Mouse (Mus musculus): ENCODE data around the gene Fbln2. TPM values are rescaled to one million over a fixed set of nuclear protein-coding genes. Genes with fewer than 3 reads are reported as not detected.
"Not testable (repeated sequence)": the region's sequence is repeated elsewhere in the genome, so short reads cannot be mapped to it uniquely, and the experiment has no call there.

Fbln2 gene
- polyA plus RNA-seq (2016; fragmentation: Nextera tagmentation; extraction: Ambion mirVana) = 126 and 129 TPM in 2 replicates

DNA sequence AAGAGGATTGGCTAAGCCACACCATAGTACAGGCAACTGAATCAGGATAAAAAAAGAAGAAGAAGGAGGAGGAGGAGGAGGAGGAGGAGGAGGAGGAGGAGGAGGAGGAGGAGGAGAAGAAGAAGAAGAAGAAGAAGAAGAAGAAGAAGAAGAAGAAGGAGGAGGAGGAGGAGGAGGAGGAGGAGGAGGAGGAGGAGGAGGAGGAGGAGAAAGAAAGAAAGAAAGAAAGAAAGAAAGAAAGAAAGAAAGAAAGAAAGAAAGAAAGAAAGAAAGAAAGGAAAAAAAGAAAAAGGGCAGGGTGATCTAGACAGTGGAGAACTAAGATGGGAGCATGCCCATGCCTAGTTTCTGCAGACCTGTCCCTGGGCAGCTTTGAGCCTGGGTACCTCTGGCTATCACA, at the start of gene Fbln2:
Gene Fbln2 (plus strand): TSS at position 301 of the 400 bp plus-strand sequence.
- H3K27ac ChIP-seq = peak within 1 kb of the TSS; percentile 64; the same call in 1 of the 2 replicates
- ATAC-seq (ENCODE audit: insufficient number of reproducible peaks, insufficient read depth, low FRiP score, low TSS enrichment, low read depth); H3K36me3 ChIP-seq; H3K9me3 ChIP-seq: not testable (repeated sequence)
- peak within 1 kb of the TSS; percentile 76 for H3K4me2 ChIP-seq
- peak within 1 kb of the TSS; percentile 55 for H3K4me3 ChIP-seq (replicated peaks)
- 0 out of 2 replicates have a peak, but pooled peaks cover 11% of the 10 kb centered on the region for H3K27me3 ChIP-seq
- H3K4me1 ChIP-seq (replicated peaks) = peaks cover 58% of the 10 kb centered on the region
- H3K9ac ChIP-seq (replicated peaks) = peak within 1 kb of the TSS; percentile 76

GRCm38 (mm10) chr6:91163195-91163911, 48.9 kb upstream of the Fbln2 start:
- WGBS = 78% methylated on average over 5 of the region's 5 CpGs
- Histone ChIP-seq H3K27me3 (no peaks in the 10 kb centered on the region), H3K9me3 (no peaks in the 10 kb centered on the region), H3K27ac (no peak overlapping the region), H3K4me3 (replicated peaks) (no peak overlapping the region), H3K9ac (replicated peaks) (no peak overlapping the region), H3K36me3 (peaks cover 27% of the 10 kb centered on the region), H3K4me2 (no peak overlapping the region), H3K4me1 (replicated peaks) (peaks cover 28% of the 10 kb centered on the region)
- ATAC-seq (ENCODE audit: insufficient number of reproducible peaks, insufficient read depth, low FRiP score, low TSS enrichment, low read depth) = 0 out of 2 replicates have a peak, but pooled peaks have one; percentile 2

- H3K4me3 ChIP-seq (replicated peaks) = no peak overlapping the region
- peaks cover 31% of the 10 kb centered on the region for H3K36me3 ChIP-seq
- H3K9ac ChIP-seq (replicated peaks) = no peak overlapping the region
- no peaks in the 10 kb centered on the region for H3K27me3 ChIP-seq
- H3K4me1 ChIP-seq (replicated peaks) = peaks cover 16% of the 10 kb centered on the region
- no peak for ATAC-seq (ENCODE audit: insufficient number of reproducible peaks, insufficient read depth, low FRiP score, low TSS enrichment, low read depth)
- no peaks in the 10 kb centered on the region for H3K9me3 ChIP-seq
- H3K4me2 ChIP-seq = no peak overlapping the region
- no peak overlapping the region for H3K27ac ChIP-seq
- 75% methylated on average over 2 of the region's 2 CpGs for WGBS
Measured at GRCm38 (mm10) chr6:91164584-91164983, 47.7 kb upstream of the Fbln2 start.

- Histone ChIP-seq H3K9me3 (no peaks in the 10 kb centered on the region), H3K4me1 (replicated peaks) (peaks cover 10% of the 10 kb centered on the region), H3K27me3 (no peaks in the 10 kb centered on the region), H3K36me3 (peaks cover 36% of the 10 kb centered on the region), H3K9ac (replicated peaks) (no peak overlapping the region), H3K4me2 (no peak overlapping the region), H3K4me3 (replicated peaks) (no peak overlapping the region), H3K27ac (no peak overlapping the region)
- no peak for ATAC-seq (ENCODE audit: insufficient number of reproducible peaks, insufficient read depth, low FRiP score, low TSS enrichment, low read depth)
- WGBS = 32% methylated on average over 3 of the region's 3 CpGs
Measured at GRCm38 (mm10) chr6:91165210-91165609, 47.0 kb upstream of the Fbln2 start.

- Histone ChIP-seq H3K4me1 (replicated peaks) (no peaks in the 10 kb centered on the region; the same call in 1 of the 2 replicates), H3K36me3 (peaks cover 52% of the 10 kb centered on the region), H3K9ac (replicated peaks) (no peak overlapping the region), H3K4me3 (replicated peaks) (no peak overlapping the region), H3K27ac (no peak overlapping the region), H3K9me3 (no peaks in the 10 kb centered on the region), H3K27me3 (no peaks in the 10 kb centered on the region), H3K4me2 (no peak overlapping the region)
- ATAC-seq (ENCODE audit: insufficient number of reproducible peaks, insufficient read depth, low FRiP score, low TSS enrichment, low read depth) = no peak; the same call in 1 of the 2 replicates
- 63% methylated on average over 3 of the region's 3 CpGs for WGBS
Measured at GRCm38 (mm10) chr6:91167828-91168227, 44.4 kb upstream of the Fbln2 start.

- no peaks in the 10 kb centered on the region; the same call in 1 of the 2 replicates for H3K4me1 ChIP-seq (replicated peaks)
- H3K9me3 ChIP-seq = no peaks in the 10 kb centered on the region
- H3K27ac ChIP-seq = no peak overlapping the region
- H3K4me3 ChIP-seq (replicated peaks) = no peak overlapping the region
- no peak overlapping the region for H3K9ac ChIP-seq (replicated peaks)
- H3K4me2 ChIP-seq = no peak overlapping the region
- H3K36me3 ChIP-seq = peaks cover 63% of the 10 kb centered on the region
- H3K27me3 ChIP-seq = no peaks in the 10 kb centered on the region
- WGBS = 86% methylated on average over 8 of the region's 8 CpGs
- ATAC-seq (ENCODE audit: insufficient number of reproducible peaks, insufficient read depth, low FRiP score, low TSS enrichment, low read depth) = no peak
Measured at GRCm38 (mm10) chr6:91169129-91169528, 43.1 kb upstream of the Fbln2 start.

GRCm38 (mm10) chr6:91171396-91171895, 40.8 kb upstream of the Fbln2 start:
- ATAC-seq (ENCODE audit: insufficient number of reproducible peaks, insufficient read depth, low FRiP score, low TSS enrichment, low read depth) = no peak
- peaks cover 59% of the 10 kb centered on the region for H3K36me3 ChIP-seq
- H3K9ac ChIP-seq (replicated peaks) = no peak overlapping the region
- no peaks in the 10 kb centered on the region for H3K4me1 ChIP-seq (replicated peaks)
- no peaks in the 10 kb centered on the region for H3K9me3 ChIP-seq
- WGBS = 72% methylated on average over 3 of the region's 3 CpGs
- no peaks in the 10 kb centered on the region for H3K27me3 ChIP-seq
- no peak overlapping the region for H3K4me2 ChIP-seq
- H3K4me3 ChIP-seq (replicated peaks) = no peak overlapping the region
- no peak overlapping the region for H3K27ac ChIP-seq

- no peak for ATAC-seq (ENCODE audit: insufficient number of reproducible peaks, insufficient read depth, low FRiP score, low TSS enrichment, low read depth)
- H3K4me3 ChIP-seq (replicated peaks) = no peak overlapping the region
- no peaks in the 10 kb centered on the region for H3K9me3 ChIP-seq
- no peak overlapping the region for H3K4me2 ChIP-seq
- H3K9ac ChIP-seq (replicated peaks) = no peak overlapping the region
- H3K27me3 ChIP-seq = no peaks in the 10 kb centered on the region
- peaks cover 55% of the 10 kb centered on the region for H3K36me3 ChIP-seq
- 74% methylated on average over 2 of the region's 2 CpGs for WGBS
- H3K27ac ChIP-seq = no peak overlapping the region
- no peaks in the 10 kb centered on the region for H3K4me1 ChIP-seq (replicated peaks)
Measured at GRCm38 (mm10) chr6:91172381-91172780, 39.9 kb upstream of the Fbln2 start.

DNA sequence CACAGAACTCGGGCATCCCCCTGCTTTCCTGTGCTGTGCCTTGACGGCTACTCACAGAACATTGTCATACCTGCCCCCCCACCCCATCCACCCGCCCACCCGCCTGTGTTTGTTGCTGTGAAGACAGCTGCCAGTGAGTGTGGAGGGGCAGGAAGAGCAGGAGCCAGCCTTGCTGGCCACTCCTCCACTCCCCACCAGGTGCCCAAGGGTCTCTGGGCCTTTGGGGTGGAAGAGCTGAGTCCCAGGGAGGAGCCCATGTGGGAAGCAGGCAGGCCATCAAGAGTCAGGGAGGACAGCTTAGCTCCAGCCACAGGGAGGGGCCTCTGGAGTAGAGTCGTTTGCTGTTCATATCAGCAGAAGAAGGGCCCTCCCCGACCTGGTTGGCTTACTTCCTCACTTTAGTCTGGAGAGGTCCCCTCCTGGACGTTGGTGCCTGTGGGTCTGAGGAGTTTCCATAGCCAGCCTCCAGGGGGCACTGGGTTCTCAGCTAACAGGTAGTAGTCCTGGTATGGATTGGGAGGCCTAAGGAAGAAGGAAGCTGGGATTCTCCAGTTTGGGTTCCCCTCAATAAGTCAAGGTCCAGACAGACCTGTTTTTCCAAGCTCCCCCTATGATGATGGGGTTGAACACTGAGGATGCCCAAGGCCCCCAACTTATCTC, 38.9 kb upstream of the Fbln2 start:
- no peak overlapping the region for H3K27ac ChIP-seq
- no peak overlapping the region for H3K4me2 ChIP-seq
- no peak overlapping the region for H3K9ac ChIP-seq (replicated peaks)
- H3K4me1 ChIP-seq (replicated peaks) = no peaks in the 10 kb centered on the region
- H3K36me3 ChIP-seq = peaks cover 55% of the 10 kb centered on the region
- H3K27me3 ChIP-seq = no peaks in the 10 kb centered on the region
- H3K4me3 ChIP-seq (replicated peaks) = no peak overlapping the region
- WGBS = 51% methylated on average over 7 of the region's 7 CpGs
- H3K9me3 ChIP-seq = no peaks in the 10 kb centered on the region
- peak; percentile 48; the same call in 1 of the 2 replicates for ATAC-seq (ENCODE audit: insufficient number of reproducible peaks, insufficient read depth, low FRiP score, low TSS enrichment, low read depth)

- Histone ChIP-seq H3K4me2 (no peak overlapping the region), H3K27ac (no peak overlapping the region), H3K4me3 (replicated peaks) (no peak overlapping the region), H3K4me1 (replicated peaks) (no peaks in the 10 kb centered on the region), H3K36me3 (peaks cover 47% of the 10 kb centered on the region), H3K9ac (replicated peaks) (no peak overlapping the region), H3K9me3 (no peaks in the 10 kb centered on the region), H3K27me3 (no peaks in the 10 kb centered on the region)
- 87% methylated on average over 3 of the region's 3 CpGs for WGBS
- no peak for ATAC-seq (ENCODE audit: insufficient number of reproducible peaks, insufficient read depth, low FRiP score, low TSS enrichment, low read depth)
Measured at GRCm38 (mm10) chr6:91174211-91174610, 38.0 kb upstream of the Fbln2 start.

DNA sequence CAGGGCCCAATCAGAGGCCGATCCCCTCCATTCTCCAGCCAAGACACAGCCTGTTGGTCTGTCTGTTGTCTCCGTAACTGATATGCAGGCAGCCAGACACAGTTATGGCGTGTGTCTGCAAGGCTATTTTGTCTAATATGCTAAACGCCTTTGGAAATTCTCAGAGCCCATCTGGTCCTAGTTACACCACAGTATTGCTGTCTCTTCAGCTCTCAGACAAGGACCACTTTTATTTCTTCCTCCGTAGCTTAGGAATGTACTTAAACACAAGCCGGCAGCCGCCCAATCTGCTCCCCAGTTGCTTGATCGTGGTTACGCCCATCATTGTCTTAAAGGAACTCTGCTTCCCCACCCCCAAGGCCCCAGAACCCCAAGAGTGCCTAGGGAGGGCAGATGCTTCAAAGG, 31.5 kb upstream of the Fbln2 start:
- WGBS = 20% methylated on average over 9 of the region's 9 CpGs
- Histone ChIP-seq H3K9me3 (no peaks in the 10 kb centered on the region), H3K27ac (peak overlapping the region; percentile 83), H3K27me3 (no peaks in the 10 kb centered on the region), H3K4me1 (replicated peaks) (peaks cover 26% of the 10 kb centered on the region), H3K4me2 (0 out of 2 replicates have a peak overlapping the region, but pooled peaks have one; percentile 4), H3K36me3 (no peaks in the 10 kb centered on the region), H3K9ac (replicated peaks) (no peak overlapping the region), H3K4me3 (replicated peaks) (no peak overlapping the region)
- peak; percentile 38; the same call in 1 of the 2 replicates for ATAC-seq (ENCODE audit: insufficient number of reproducible peaks, insufficient read depth, low FRiP score, low TSS enrichment, low read depth)
